Mouse (Mus musculus) neutrophil, adult 5-6 weeks (primary cell): ENCODE results near the gene Ptprd. TPM values are rescaled to one million over a fixed set of nuclear protein-coding genes. Genes with fewer than 3 reads are reported as not detected.

Experiments used
- ATAC-seq: fragments of 151-379, 151-347 bp; 2 replicates; pipeline ENCODE4 v1.8.0; 2017; ENCODE audit warnings: mild to moderate bottlenecking, moderate TSS enrichment; ENCODE audit not compliant: insufficient number of reproducible peaks, poor library complexity, low FRiP score, severe bottlenecking; ENCODE audit errors: extremely low read depth
- total RNA-seq: library from RNA; stranded (forward); fragments of 200-1000 nt; gene quantifications from 2 replicates; pipeline ENCODE4 v1.2.3, GENCODE M21; 2017

The Ptprd gene
- total RNA-seq, 1 experiment from 2014 or later: 0.35 TPM

- no peak for ATAC-seq
These were observed 1161.1 kb downstream of the Ptprd start for GRCm38 (mm10) chr4:77050536-77051207.

- no peak for ATAC-seq
These were observed 1207.3 kb downstream of the Ptprd start for GRCm38 (mm10) chr4:77004483-77004882.

GRCm38 (mm10) chr4:76996172-76996571 lies 1215.6 kb downstream of the Ptprd start:
- no peak for ATAC-seq

GRCm38 (mm10) chr4:76989961-76990360 lies 1221.8 kb downstream of the Ptprd start:
- ATAC-seq: no peak

- no peak for ATAC-seq
These were observed 1234.5 kb downstream of the Ptprd start for GRCm38 (mm10) chr4:76977056-76977809.

GRCm38 (mm10) chr4:76948251-76948650 lies 1263.5 kb downstream of the Ptprd start:
- no peak for ATAC-seq

- no peak for ATAC-seq
These were observed 1270.1 kb downstream of the Ptprd start for GRCm38 (mm10) chr4:76941382-76942360.

- ATAC-seq: no peak
These were observed 1280.2 kb downstream of the Ptprd start for GRCm38 (mm10) chr4:76931559-76931958.

GRCm38 (mm10) chr4:76913532-76914150 lies 1298.1 kb downstream of the Ptprd start:
- ATAC-seq: no peak

- no peak for ATAC-seq
These were observed 1310.1 kb downstream of the Ptprd start for GRCm38 (mm10) chr4:76901692-76902091.

- no peak for ATAC-seq
These were observed 1322.1 kb downstream of the Ptprd start for GRCm38 (mm10) chr4:76889669-76890068.

- no peak for ATAC-seq
These were observed 1330.2 kb downstream of the Ptprd start for GRCm38 (mm10) chr4:76881610-76882009.

GRCm38 (mm10) chr4:76870971-76871370 lies 1340.8 kb downstream of the Ptprd start:
- no peak for ATAC-seq

- no peak for ATAC-seq
These were observed 1346.2 kb downstream of the Ptprd start for GRCm38 (mm10) chr4:76865585-76865984.

GRCm38 (mm10) chr4:76846265-76846664 lies 1365.5 kb downstream of the Ptprd start:
- ATAC-seq: no peak

GRCm38 (mm10) chr4:76839016-76839415 lies 1372.7 kb downstream of the Ptprd start:
- no peak for ATAC-seq

- ATAC-seq: no peak
These were observed 1399.6 kb downstream of the Ptprd start for GRCm38 (mm10) chr4:76812138-76812537.

GRCm38 (mm10) chr4:76802708-76803107 lies 1409.1 kb downstream of the Ptprd start:
- ATAC-seq: no peak
